ENCODE assay signal across 8 mouse cellular contexts in genomic region chr12:8301011-8301814, GRCm38 (mm10). TPM values are rescaled to one million over a fixed set of nuclear protein-coding genes. Genes with fewer than 3 reads are reported as not detected.
DNase-seq lines count a peak whose midpoint lies in the region; ATAC-seq and TF ChIP-seq lines count a peak whose summit lies in the region.

No protein-coding gene starts in this region.

- peak overlapping the region; percentile 68 for H3K9ac ChIP-seq in ES-Bruce4 (ENCODE audit: low read depth, poor library complexity, severe bottlenecking)
- H3K9ac ChIP-seq in liver, embryonic 15.5 days: no peak overlapping the region

- peaks cover 2% of the 10 kb centered on the region for H3K4me1 ChIP-seq in ES-Bruce4 (ENCODE audit: control insufficient read depth, insufficient read depth, low read length)
- peaks cover 9% of the 10 kb centered on the region for H3K4me1 ChIP-seq in liver, embryonic 15.5 days (replicated peaks)

- no peak for TF ChIP-seq POLR2A in ES-Bruce4 (IDR thresholded peaks at IDR 0.05; ENCODE audit: insufficient read depth, low read length)

- TF ChIP-seq EP300 in ES-Bruce4 (IDR thresholded peaks at IDR 0.05; ENCODE audit: insufficient read depth, low read depth, low read length): no peak

- intact Hi-C loops in gastrocnemius, adult 2 months (cut with DNase I): no loop called here

- H3K4me2 ChIP-seq in liver, embryonic 15.5 days: peak overlapping the region; percentile 56

- peak; percentile 11 for DNase-seq in gastrocnemius, adult 2 months
- no peak for DNase-seq in gastrocnemius, postnatal 4 days (ENCODE audit: low spot score in 2 of 2)
- DNase-seq in urinary bladder, postnatal 25 days (ENCODE audit: low spot score): no peak
- no peak for DNase-seq in cerebellum, adult 8-10 months
- no peak for DNase-seq in urinary bladder, adult 18-20 months (ENCODE audit: low spot score in 2 of 2)

- no peaks in the 10 kb centered on the region for H3K36me3 ChIP-seq in ES-Bruce4 (ENCODE audit: control insufficient read depth, insufficient read depth, low read length, poor library complexity, severe bottlenecking)
- H3K36me3 ChIP-seq in liver, embryonic 15.5 days (replicated peaks): no peaks in the 10 kb centered on the region

- H3K9me3 ChIP-seq in ES-Bruce4 (replicated peaks; ENCODE audit: control insufficient read depth, insufficient read depth, low read length, poor library complexity, severe bottlenecking): peaks cover 14% of the 10 kb centered on the region
- H3K9me3 ChIP-seq in liver, embryonic 15.5 days (replicated peaks): no peaks in the 10 kb centered on the region

- no peak overlapping the region for H3K27ac ChIP-seq in gastrocnemius, adult 2 months
- no peak overlapping the region for H3K27ac ChIP-seq in ES-Bruce4 (ENCODE audit: insufficient read depth, low read length)
- H3K27ac ChIP-seq in liver, embryonic 15.5 days (replicated peaks): no peak overlapping the region

- TF ChIP-seq CTCF in gastrocnemius, adult 2 months (IDR thresholded peaks at IDR 0.05): no peak
- TF ChIP-seq CTCF in ES-Bruce4 (IDR thresholded peaks at IDR 0.05; ENCODE audit: low read depth, low read length): no peak

- ATAC-seq in granulocyte monocyte progenitor cell, adult 5-6 weeks (replicated peaks; ENCODE audit: poor library complexity, severe bottlenecking): 0 out of 2 replicates have a peak, but pooled peaks have one; percentile 3
- no peak for ATAC-seq in liver, embryonic 15.5 days (ENCODE audit: insufficient read depth)

- 5% methylated on average over 46 of the region's 46 CpGs for WGBS in liver, embryonic 15.5 days (ENCODE audit: insufficient replicate concordance)

- H3K4me3 ChIP-seq in gastrocnemius, adult 2 months: peak overlapping the region; percentile 73
- H3K4me3 ChIP-seq in ES-Bruce4 (ENCODE audit: low read depth, low read length): peak overlapping the region; percentile 53
- H3K4me3 ChIP-seq in liver, embryonic 15.5 days (replicated peaks): peak overlapping the region; percentile 32

- peaks cover 31% of the 10 kb centered on the region for H3K27me3 ChIP-seq in ES-Bruce4 (ENCODE audit: control insufficient read depth, insufficient read depth, low read length, poor library complexity, severe bottlenecking)
- peaks cover 97% of the 10 kb centered on the region for H3K27me3 ChIP-seq in liver, embryonic 15.5 days

RNA-seq across cellular contexts. Expression of gene Gdf7, which starts 0.5 kb away (rescaled TPM):
- not detected for total RNA-seq in gastrocnemius, adult 2 months (2021)
- total RNA-seq in gastrocnemius, postnatal 4 days (2021): not detected
- not detected in 2 replicates for polyA plus RNA-seq in ES-Bruce4 (2011; ENCODE audit: insufficient read depth, insufficient read length, low read depth, missing spikeins)
- total RNA-seq in granulocyte monocyte progenitor cell, adult 5-6 weeks (2014; fragmentation: Nextera tagmentation): not detected in 2 replicates
- total RNA-seq in granulocyte monocyte progenitor cell, adult 5-6 weeks (2017): not detected in 2 replicates
- not detected in 2 replicates for polyA plus RNA-seq in liver, embryonic 15.5 days (2015; fragmentation: Nextera tagmentation; extraction: Ambion mirVana)

RNA-seq across cellular contexts. Expression of gene Hs1bp3, which starts 12.0 kb away (rescaled TPM):
- total RNA-seq in gastrocnemius, adult 2 months (2021): 1 to 10 TPM; 6.1 to 7.7 TPM
- 10 to 100 TPM; 10.2 to 10.4 TPM for total RNA-seq in gastrocnemius, postnatal 4 days (2021)
- polyA plus RNA-seq in ES-Bruce4 (2011; ENCODE audit: insufficient read depth, insufficient read length, low read depth, missing spikeins): 32.6 and 37.5 TPM in 2 replicates
- total RNA-seq in granulocyte monocyte progenitor cell, adult 5-6 weeks (2014; fragmentation: Nextera tagmentation): 5.4 and 19.9 TPM in 2 replicates
- 5.8 and 11.2 TPM in 2 replicates for total RNA-seq in granulocyte monocyte progenitor cell, adult 5-6 weeks (2017)
- 4.0 and 4.3 TPM in 2 replicates for polyA plus RNA-seq in liver, embryonic 15.5 days (2015; fragmentation: Nextera tagmentation; extraction: Ambion mirVana)
